Comparison of ENCODE assay signal across 8 mouse cellular contexts in genomic region chr5:27790910-27791288, GRCm38 (mm10). TPM values are rescaled to one million over a fixed set of nuclear protein-coding genes. Genes with fewer than 3 reads are reported as not detected.
A peak's percentile ranks its signal among the peaks of the same experiment; 100 is the strongest.
DNase-seq lines count a peak whose midpoint lies in the region; ATAC-seq and TF ChIP-seq lines count a peak whose summit lies in the region.

No protein-coding gene starts in this region.

- H3K4me3 ChIP-seq in midbrain, embryonic 11.5 days (ENCODE audit: low read depth, low read length) = peak overlapping the region; percentile 75
- peak overlapping the region; percentile 68 for H3K4me3 ChIP-seq in small intestine, adult 2 months (ENCODE audit: low read depth, low read length)

- no peak for TF ChIP-seq CTCF in small intestine, adult 2 months (IDR thresholded peaks at IDR 0.05; ENCODE audit: extremely low read depth, insufficient read length, insufficient replicate concordance, low read depth, low read length)

- H3K4me2 ChIP-seq in midbrain, embryonic 11.5 days = peak overlapping the region; percentile 70

- intact Hi-C loops in left cerebral cortex, postnatal 4 days (cut with DNase I) = loop anchor here (10.0 kb wide), 1 partner anchor 304 kb away; no protein-coding TSS in a partner anchor

- no peak for TF ChIP-seq POLR2A in small intestine, adult 2 months (IDR thresholded peaks at IDR 0.05; ENCODE audit: low read depth, low read length)

- H3K27me3 ChIP-seq in midbrain, embryonic 11.5 days (ENCODE audit: control insufficient read depth, insufficient read depth, low read length) = no peaks in the 10 kb centered on the region
- H3K27me3 ChIP-seq in small intestine, adult 2 months (ENCODE audit: control insufficient read depth, insufficient read depth, low read length) = no peaks in the 10 kb centered on the region

- WGBS in midbrain, embryonic 11.5 days = under 1% methylated on average over 37 of the region's 47 CpGs
- WGBS in small intestine, adult 2 months = under 1% methylated on average over 44 of the region's 47 CpGs

- peak; percentile 2 for ATAC-seq in inflammation-experienced regulatory T-cells, adult 6 months
- ATAC-seq in midbrain, embryonic 11.5 days (ENCODE audit: low FRiP score) = peak; percentile 86

- peaks cover 21% of the 10 kb centered on the region for H3K4me1 ChIP-seq in midbrain, embryonic 11.5 days (ENCODE audit: control insufficient read depth, insufficient read depth, low read length)
- no peaks in the 10 kb centered on the region; the same call in 1 of the 2 replicates for H3K4me1 ChIP-seq in small intestine, adult 2 months (ENCODE audit: control insufficient read depth, insufficient read depth, insufficient read length, low read length)

- peak overlapping the region; percentile 90 for H3K9ac ChIP-seq in midbrain, embryonic 11.5 days (ENCODE audit: low read length)

- peak; percentile 58 to 85 for DNase-seq in cerebellum, postnatal 4 days (ENCODE audit: low spot score in 2 of 2)
- DNase-seq in cerebellum, adult 8-10 months = no peak
- peak; percentile 80 for DNase-seq in embryo, embryonic 10.5 days (ENCODE audit: low spot score)
- peak; percentile 88 for DNase-seq in gastrocnemius, postnatal 25 days
- DNase-seq in left cerebral cortex, postnatal 4 days = peak; percentile 86
- DNase-seq in midbrain, embryonic 11.5 days (ENCODE audit: low spot score, missing footprints) = peak; percentile 98

- no peaks in the 10 kb centered on the region for H3K9me3 ChIP-seq in midbrain, embryonic 11.5 days (ENCODE audit: control insufficient read depth, low read length)

- H3K36me3 ChIP-seq in midbrain, embryonic 11.5 days (ENCODE audit: control insufficient read depth, insufficient read depth, low read length) = peaks cover 13% of the 10 kb centered on the region
- H3K36me3 ChIP-seq in small intestine, adult 2 months (ENCODE audit: control insufficient read depth, insufficient read depth, low read length) = peaks cover 22% of the 10 kb centered on the region

- H3K27ac ChIP-seq in midbrain, embryonic 11.5 days (ENCODE audit: low read depth, low read length) = peak overlapping the region; percentile 87
- peak overlapping the region; percentile 98 for H3K27ac ChIP-seq in small intestine, adult 2 months (ENCODE audit: insufficient read depth, low read depth, low read length)

RNA-seq across cellular contexts. Expression of gene Paxip1, which starts 0.6 kb away (rescaled TPM):
- 10 to 100 TPM in 1 of 2 experiments, 1 to 10 TPM in 1; 8.5 to 10.3 TPM for total RNA-seq in gastrocnemius, postnatal 25 days (2021)
- polyA plus RNA-seq in inflammation-experienced regulatory T-cells, adult 6 months (2017; shearing (Covaris generic)) = 10 to 100 TPM in 2 of 3 experiments, 1 to 10 TPM in 1; 9.8 to 14.6 (median 12.8) TPM
- total RNA-seq in left cerebral cortex, postnatal 4 days (2021) = 10 to 100 TPM; 39.6 to 50.3 TPM
- polyA plus RNA-seq in midbrain, embryonic 11.5 days (2014; fragmentation: Nextera tagmentation; extraction: Ambion mirVana) = 42.2 and 46.4 TPM in 2 replicates
- polyA plus RNA-seq in small intestine, adult 2 months (2012; rRNA removed) = 14.4 and 27.3 TPM in 2 replicates

RNA-seq across cellular contexts. Expression of gene Htr5a, which starts 51.0 kb away (rescaled TPM):
- not detected for total RNA-seq in gastrocnemius, postnatal 25 days (2021)
- polyA plus RNA-seq in inflammation-experienced regulatory T-cells, adult 6 months (2017; shearing (Covaris generic)) = not detected
- 10 to 100 TPM in 1 of 2 experiments, 1 to 10 TPM in 1; 8.9 to 10.9 TPM for total RNA-seq in left cerebral cortex, postnatal 4 days (2021)
- polyA plus RNA-seq in midbrain, embryonic 11.5 days (2014; fragmentation: Nextera tagmentation; extraction: Ambion mirVana) = 0.04 TPM in 1 of 2 replicates, not detected in the other
- polyA plus RNA-seq in small intestine, adult 2 months (2012; rRNA removed) = not detected in 2 replicates
